Mouse (Mus musculus) kidney, postnatal 14 days (tissue): ENCODE data around the gene Lce1d.

Source experiments
- DNase-seq: peaks from one replicate; pipeline ENCODE4 v3.0.0; 2022; ENCODE audit warnings: mixed read lengths

The Lce1d gene

GRCm38 (mm10) chr3:92687110-92687509 is at the start of gene Lce1d:
TSS of gene Lce1d (minus strand) at chr3:92687210.
- no peak for DNase-seq

GRCm38 (mm10) chr3:92722631-92723030 is 35.6 kb upstream of the Lce1d start:
- no peak for DNase-seq

- no peak for DNase-seq
Observed at GRCm38 (mm10) chr3:92720250-92720649, 33.2 kb upstream of the Lce1d start, which contains the start of gene Lce1f. TSS of gene Lce1f (minus strand) at chr3:92720350.

GRCm38 (mm10) chr3:92715122-92715521 is 28.1 kb upstream of the Lce1d start:
- DNase-seq, result no peak

- DNase-seq, result no peak
Observed at GRCm38 (mm10) chr3:92708974-92709373, 22.0 kb upstream of the Lce1d start, which contains the start of gene Lce1e. TSS of gene Lce1e (minus strand) at chr3:92709074.

- DNase-seq, result no peak
Observed at GRCm38 (mm10) chr3:92694613-92695012, 7.6 kb upstream of the Lce1d start.

- no peak for DNase-seq
Observed at GRCm38 (mm10) chr3:92691688-92692087, 4.7 kb upstream of the Lce1d start.

GRCm38 (mm10) chr3:92689154-92689553 is 2.1 kb upstream of the Lce1d start:
- peak; percentile 14 for DNase-seq

GRCm38 (mm10) chr3:92678947-92679346 is 8.1 kb downstream of the Lce1d start, which contains the start of gene Lce1c:
TSS of gene Lce1c (plus strand) at chr3:92679247.
- DNase-seq, result no peak

- no peak for DNase-seq
Observed at GRCm38 (mm10) chr3:92670215-92670614, 16.8 kb downstream of the Lce1d start, which contains the start of gene Lce1a2. TSS of gene Lce1a2 (minus strand) at chr3:92670315.

- DNase-seq, result no peak
Observed at GRCm38 (mm10) chr3:92656826-92657225, 30.2 kb downstream of the Lce1d start, which contains the start of gene Lce1b. TSS of gene Lce1b (minus strand) at chr3:92656926.

- no peak for DNase-seq
Observed at GRCm38 (mm10) chr3:92648207-92648606, 38.8 kb downstream of the Lce1d start, which contains the start of gene Lce1a1. TSS of gene Lce1a1 (minus strand) at chr3:92648307.

GRCm38 (mm10) chr3:92639854-92640253 is 47.2 kb downstream of the Lce1d start:
- DNase-seq, result no peak

- DNase-seq, result no peak
Observed at GRCm38 (mm10) chr3:92638653-92638991, 48.4 kb downstream of the Lce1d start.

GRCm38 (mm10) chr3:92637745-92638652 is 49.0 kb downstream of the Lce1d start:
- peak; percentile 36 for DNase-seq
